Mouse (Mus musculus): ENCODE measurements around the gene Nox3. TPM values are rescaled to one million over a fixed set of nuclear protein-coding genes. Genes with fewer than 3 reads are reported as not detected.

The Nox3 gene
- polyA plus RNA-seq, 1 experiment from 2014 or later = 0.12 TPM

DNA sequence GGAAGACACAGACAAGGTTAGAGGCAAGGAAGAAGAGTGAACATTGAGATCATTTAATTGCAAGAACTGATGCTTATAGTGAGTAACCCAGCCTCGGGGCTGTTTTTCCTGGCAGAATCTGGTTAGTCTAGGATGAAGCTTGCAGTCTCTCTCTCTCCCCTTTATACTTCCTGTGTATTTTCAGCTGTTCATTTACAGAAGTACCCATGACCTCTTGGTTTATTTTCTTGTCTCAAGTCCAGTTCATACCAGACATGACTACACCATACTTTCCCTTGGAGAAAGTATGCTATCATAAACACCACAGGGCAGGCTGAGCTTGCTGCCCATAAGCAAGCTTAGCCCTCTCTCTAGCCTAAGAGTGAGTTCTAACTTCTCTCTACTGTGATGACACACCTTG, 98.9 kb downstream of the Nox3 start:
- Histone ChIP-seq H3K4me3 (ENCODE audit: low read depth, low read length) (no peak overlapping the region), H3K9ac (ENCODE audit: low read depth, low read length) (no peak overlapping the region), H3K4me2 (replicated peaks; ENCODE audit: low read depth, low read length) (no peak overlapping the region), H3K4me1 (replicated peaks; ENCODE audit: control insufficient read depth, insufficient read depth, low read length) (no peaks in the 10 kb centered on the region), H3K9me3 (ENCODE audit: control insufficient read depth, low read length) (no peaks in the 10 kb centered on the region), H3K36me3 (ENCODE audit: control insufficient read depth, insufficient read depth, low read length) (no peaks in the 10 kb centered on the region), H3K27me3 (ENCODE audit: control insufficient read depth, insufficient read depth, low read length) (no peaks in the 10 kb centered on the region), H3K27ac (ENCODE audit: low read depth, low read length) (no peak overlapping the region)
- 78% methylated on average over 1 of the region's 1 CpGs for WGBS
- DNase-seq (ENCODE audit: low spot score) (peak; percentile 2), ATAC-seq (ENCODE audit: low FRiP score) (no peak)

Other genes with a start within 250 kb of the Nox3 start
- not detected in 2 replicates for gene Cldn20, start 163.7 kb downstream of the Nox3 start, polyA plus RNA-seq (2014; fragmentation: Nextera tagmentation; extraction: Ambion mirVana)
- gene Tfb1m, start 138.5 kb downstream of the Nox3 start, polyA plus RNA-seq (2014; fragmentation: Nextera tagmentation; extraction: Ambion mirVana) = 19.8 and 21.9 TPM in 2 replicates

Measured in hindbrain, embryonic 11.5 days (tissue).